Mouse (Mus musculus) Muller cell, postnatal 12 days (primary cell): ENCODE measurements at regions not wholly inside any gene's neighbourhood (a gene's known extent, or its start where the extent isn't known, plus 50 kb on each side); places are given as distances from the start of the nearest gene placed in this dataset.

Source experiments
- DNase-seq: peaks from one replicate; pipeline ENCODE4 v3.0.0-alpha.2; 2015; ENCODE audit errors: inconsistent ontology term

GRCm38 (mm10) chr8:116837991-116838390 lies 83.3 kb downstream of the Cmc2 start:
- no peak for DNase-seq

GRCm38 (mm10) chr8:116832181-116832580 lies 89.1 kb downstream of the Cmc2 start:
- no peak for DNase-seq

GRCm38 (mm10) chr8:116829631-116830030 lies 91.6 kb downstream of the Cmc2 start:
- no peak for DNase-seq

- no peak for DNase-seq
Measured at GRCm38 (mm10) chr8:116828220-116828619, 93.0 kb downstream of the Cmc2 start.

- no peak for DNase-seq
Measured at GRCm38 (mm10) chr8:116827141-116827540, 94.1 kb downstream of the Cmc2 start.

GRCm38 (mm10) chr8:116814118-116814851 lies 81.5 kb upstream of the Cdyl2 start:
- DNase-seq, result peak; percentile 31

GRCm38 (mm10) chr8:116801313-116801712 lies 68.5 kb upstream of the Cdyl2 start:
- no peak for DNase-seq

- DNase-seq, result no peak
Measured at GRCm38 (mm10) chr8:116800636-116801035, 67.8 kb upstream of the Cdyl2 start.

GRCm38 (mm10) chr8:116798981-116799380 lies 66.2 kb upstream of the Cdyl2 start:
- no peak for DNase-seq

GRCm38 (mm10) chr8:116795713-116796112 lies 62.9 kb upstream of the Cdyl2 start:
- no peak for DNase-seq

GRCm38 (mm10) chr8:116793107-116793506 lies 60.3 kb upstream of the Cdyl2 start:
- no peak for DNase-seq

- DNase-seq, result no peak
Measured at GRCm38 (mm10) chr8:116790294-116790693, 57.5 kb upstream of the Cdyl2 start.
